Mouse (Mus musculus): ENCODE data around the gene Itgav. TPM values are rescaled to one million over a fixed set of nuclear protein-coding genes. Genes with fewer than 3 reads are reported as not detected.
A peak's percentile ranks its signal among the peaks of the same experiment; 100 is the strongest.

The Itgav gene
- total RNA-seq, 1 experiment from 2014 or later: 77.0 TPM

DNA sequence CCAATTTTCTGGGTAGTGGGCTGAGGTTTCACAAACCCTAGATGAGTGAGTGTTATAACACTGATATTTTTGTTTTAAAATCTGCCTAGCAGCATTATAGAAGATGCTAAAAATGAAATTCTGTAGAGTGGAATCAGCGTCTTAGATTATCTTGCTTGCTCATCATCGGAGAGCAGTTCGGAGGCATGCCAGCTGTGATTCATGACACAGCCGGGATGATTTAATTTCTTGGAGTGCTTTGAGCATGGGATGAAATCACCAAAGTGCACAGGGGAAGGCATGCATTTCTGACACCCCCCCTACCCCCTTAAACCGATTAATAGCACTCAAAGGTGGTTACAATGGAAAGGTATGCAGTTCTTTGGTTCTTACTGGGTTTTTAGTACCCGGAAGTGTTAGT, 89.8 kb downstream of the Itgav start:
- peak; percentile 42 for DNase-seq

GRCm38 (mm10) chr2:83816147-83816546, 92.0 kb downstream of the Itgav start:
- DNase-seq: no peak

DNA sequence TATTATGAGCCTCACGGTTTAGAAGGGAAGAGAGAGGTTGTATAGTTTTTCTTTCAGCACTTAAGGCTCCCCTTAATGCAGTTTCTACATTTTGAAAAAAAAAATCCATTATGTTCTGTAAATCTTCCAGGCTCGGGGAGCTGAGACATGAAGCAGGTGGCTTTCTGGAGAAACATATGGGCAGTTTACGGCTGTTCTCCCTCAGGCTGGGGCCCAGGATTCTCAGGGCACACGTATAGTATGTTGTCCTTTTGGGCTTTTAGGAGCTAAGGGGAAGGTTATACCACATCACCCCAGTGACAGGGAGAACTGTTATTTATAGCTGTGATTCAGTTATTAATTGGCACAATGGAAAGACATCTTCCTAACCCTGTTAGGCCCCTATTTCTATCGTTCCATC, 101.0 kb downstream of the Itgav start:
- DNase-seq: no peak

- DNase-seq: no peak
Observed at GRCm38 (mm10) chr2:83828895-83829539, 104.8 kb downstream of the Itgav start.

DNA sequence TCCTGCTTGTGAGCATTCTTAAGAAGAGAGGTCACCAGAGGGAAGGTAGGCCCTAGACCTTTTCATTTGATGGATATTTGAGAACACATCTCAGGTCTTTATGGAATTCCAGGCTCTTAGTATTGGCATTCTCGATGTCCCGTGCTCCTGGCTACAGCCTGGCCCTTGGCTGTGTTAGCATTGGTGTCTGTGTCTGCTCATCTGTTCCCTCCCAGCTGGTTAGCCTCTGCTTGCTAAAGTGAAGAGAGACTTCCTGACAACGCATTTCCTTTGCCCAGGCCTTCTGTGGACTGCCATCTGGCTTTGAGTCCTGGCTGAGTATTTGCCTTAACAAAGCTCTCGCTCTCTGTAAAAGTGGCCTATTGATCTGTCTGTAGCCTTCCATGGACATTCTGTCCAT, 108.7 kb downstream of the Itgav start:
- DNase-seq: no peak

GRCm38 (mm10) chr2:83835313-83836070, 111.3 kb downstream of the Itgav start:
- no peak for DNase-seq

DNA sequence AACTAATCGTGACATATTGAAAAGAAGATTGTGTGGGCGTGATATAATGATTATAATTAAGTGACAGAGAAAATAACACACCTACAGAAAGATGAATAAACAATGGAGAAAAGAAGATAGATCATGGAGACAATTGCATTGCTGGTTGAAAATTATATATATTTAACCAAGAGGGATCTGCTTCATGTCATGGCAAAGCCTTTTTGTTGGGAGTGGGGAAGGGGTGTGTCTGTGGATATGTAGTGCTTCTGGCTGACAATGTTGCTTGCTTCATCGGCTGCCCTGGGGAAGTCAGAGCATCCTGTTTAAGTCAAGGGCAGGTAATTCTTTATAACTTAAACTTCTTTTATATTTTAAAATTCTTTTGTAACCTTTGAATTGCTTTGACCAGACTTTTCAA, 124.3 kb downstream of the Itgav start:
- DNase-seq: no peak

DNA sequence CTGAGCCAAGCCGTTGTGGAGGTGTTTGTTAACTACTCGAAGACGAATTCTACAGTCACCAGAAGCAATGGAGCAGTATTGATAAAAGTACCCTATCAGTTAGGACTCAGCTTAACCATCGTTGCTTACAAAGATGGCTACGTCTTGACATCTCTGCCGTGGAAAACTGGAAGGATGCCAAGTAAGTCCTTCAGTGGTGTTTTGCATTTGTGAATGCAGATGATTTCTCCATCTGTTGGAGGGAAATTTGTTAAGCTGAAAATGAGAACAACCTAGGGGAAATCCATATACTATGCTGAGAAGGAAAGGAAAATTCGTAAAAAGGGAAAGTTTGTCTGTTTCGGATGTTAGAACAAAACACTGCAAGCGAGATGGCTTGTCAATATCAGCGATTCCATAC, 129.2 kb downstream of the Itgav start:
- DNase-seq: no peak

DNA sequence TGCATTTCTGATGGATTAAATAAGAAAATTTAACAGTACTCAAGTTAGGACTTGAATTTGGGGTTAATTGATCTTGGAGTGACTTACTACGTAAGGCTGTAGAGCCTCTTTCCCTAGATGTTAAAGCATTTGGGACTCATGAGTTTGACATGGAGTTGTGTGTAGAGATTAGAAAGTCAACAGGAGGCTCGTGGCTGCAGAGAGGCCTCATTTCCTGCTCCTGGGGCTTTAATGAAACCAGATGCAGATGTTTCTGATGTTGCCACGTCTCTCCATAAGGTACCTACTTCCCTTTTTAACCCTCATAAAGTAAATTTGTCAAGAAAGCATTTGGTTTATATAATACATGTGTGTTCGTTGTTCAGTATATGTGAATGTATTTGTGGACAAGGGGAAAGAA, 132.0 kb downstream of the Itgav start:
- no peak for DNase-seq

Other genes with a start within 250 kb of the Itgav start
- gene Zc3h15, start 80.0 kb upstream of the Itgav start, total RNA-seq (2021): 94.0 and 102 TPM in 2 replicates
- 4.0 and 5.8 TPM in 2 replicates for gene Fam171b, start 88.2 kb downstream of the Itgav start, total RNA-seq (2021)
- not detected in 2 replicates for gene Zswim2, start 216.8 kb downstream of the Itgav start, total RNA-seq (2021)
- gene Gm13698, start 231.3 kb downstream of the Itgav start, total RNA-seq (2021): 1.6 and 1.7 TPM in 2 replicates
- 1.6 and 1.7 TPM in 2 replicates for gene Gm13693, start 237.1 kb downstream of the Itgav start, total RNA-seq (2021)
- gene Gm13695, start 242.9 kb downstream of the Itgav start, total RNA-seq (2021): 1.6 TPM in 1 of 2 replicates, not detected in the other
- 1.6 and 1.7 TPM in 2 replicates for gene Gm13696, start 248.7 kb downstream of the Itgav start, total RNA-seq (2021)

All from adrenal gland, postnatal 14 days (tissue).